Mouse (Mus musculus) heart, postnatal 36 days (tissue): ENCODE data around the gene Copg1. TPM values are rescaled to one million over a fixed set of nuclear protein-coding genes. Genes with fewer than 3 reads are reported as not detected.

ENCODE experiments used
- DNase-seq, 2 experiments: peaks; one replicate each; pipeline ENCODE4 v3.0.0; 2021 to 2022
- intact Hi-C: fragments of 180-260 bp; cut with DNase I; formaldehyde crosslinking; loops from one replicate; pipeline ENCODE4 v1.15.1; 2025
- total RNA-seq, 2 experiments: library from RNA; stranded (reverse); gene quantifications; 2 replicates each; pipeline ENCODE4 v1.2.3; 2021

Copg1 gene
- total RNA-seq, 2 experiments from 2014 or later = 41.6 to 42.2 TPM

DNA sequence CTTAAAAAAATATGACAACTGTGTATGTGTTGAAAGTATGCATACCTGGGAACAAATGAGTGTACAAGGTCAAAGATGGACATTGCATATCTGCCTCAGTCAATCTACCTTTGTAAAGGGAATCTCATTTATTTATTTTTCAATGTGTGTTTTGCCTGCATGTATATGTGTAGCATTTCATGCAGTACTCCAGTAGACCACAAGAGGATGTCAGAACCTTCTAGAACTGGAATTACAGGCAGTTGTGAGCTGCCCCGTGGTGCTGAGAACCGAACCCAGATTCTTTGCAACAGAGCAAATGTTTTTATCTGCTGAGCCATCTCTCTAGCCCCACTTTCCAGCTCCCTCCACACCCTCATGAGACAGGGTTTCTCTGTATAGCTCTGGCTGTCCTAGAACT is 13.7 kb upstream of the Copg1 start:
- intact Hi-C loops = no loop called here
- DNase-seq = no peak

DNA sequence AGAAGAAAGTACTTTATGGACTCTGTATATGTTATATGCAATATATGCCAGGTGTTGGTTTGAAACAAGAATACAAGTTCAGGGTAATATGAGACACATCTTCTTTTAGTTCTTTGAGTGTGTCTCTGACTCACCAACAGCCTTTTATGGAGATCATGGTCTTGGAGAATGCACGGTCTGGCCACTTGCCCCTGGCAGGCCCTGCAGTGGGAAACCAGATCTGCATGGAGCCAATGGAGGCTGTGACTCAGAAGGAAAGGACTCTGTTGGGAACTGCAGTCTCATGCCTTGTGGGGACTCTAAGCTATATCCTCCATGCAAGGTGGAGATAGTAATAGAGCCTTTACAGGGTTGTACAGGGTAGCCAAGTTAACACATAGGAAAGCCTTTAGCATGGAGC is 12.5 kb upstream of the Copg1 start:
- intact Hi-C loops = no loop called here
- peak; percentile 69 to 70 for DNase-seq

DNA sequence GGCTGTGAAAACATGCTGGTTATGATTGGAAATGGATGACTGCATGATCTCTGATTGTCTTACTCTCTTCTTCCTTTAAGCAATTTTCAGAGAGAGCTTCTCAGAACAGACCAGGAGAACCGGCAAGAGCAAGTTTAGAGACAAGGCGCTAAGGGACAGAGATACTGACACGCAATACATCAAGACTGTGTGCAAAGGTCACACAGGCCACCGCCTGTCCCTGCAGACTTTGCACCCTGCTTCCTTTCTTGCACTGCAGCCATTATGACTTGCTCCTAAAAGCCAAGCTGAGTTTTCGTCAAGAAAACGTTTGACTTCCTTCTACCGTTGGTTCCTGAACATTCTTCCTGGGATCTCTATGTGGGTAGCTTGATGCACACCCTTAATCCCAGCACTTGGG is 12.1 kb upstream of the Copg1 start:
- no peak for DNase-seq
- intact Hi-C loops = no loop called here

DNA sequence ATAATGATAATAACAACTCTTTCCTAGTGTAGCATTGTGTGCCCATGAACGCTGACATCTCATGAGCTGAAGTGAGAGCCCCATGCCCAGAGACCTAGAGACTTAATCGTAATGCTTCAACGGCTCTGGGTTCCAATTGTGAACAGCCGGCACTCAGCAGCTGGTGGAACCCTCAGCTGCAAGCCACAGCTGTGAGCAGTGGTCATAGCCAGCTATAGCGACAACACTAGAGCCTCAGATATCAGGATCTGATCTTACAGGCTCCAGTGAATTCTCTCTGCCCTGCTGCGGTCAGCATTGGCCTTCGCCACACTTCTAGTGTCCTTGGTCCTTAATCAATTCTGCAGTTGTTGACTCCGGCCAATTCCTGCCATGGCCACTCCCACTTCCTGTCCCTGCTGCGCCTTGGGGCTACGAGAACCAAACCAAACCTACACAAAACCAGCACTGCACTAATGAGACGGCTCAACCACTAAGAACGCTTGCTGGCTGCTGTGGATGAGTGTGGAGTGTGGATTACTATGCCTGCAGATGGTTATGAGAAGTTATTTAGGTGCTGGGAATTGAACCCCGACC is 11.5 kb upstream of the Copg1 start:
- DNase-seq = peak; percentile 45 to 54
- intact Hi-C loops = no loop called here

DNA sequence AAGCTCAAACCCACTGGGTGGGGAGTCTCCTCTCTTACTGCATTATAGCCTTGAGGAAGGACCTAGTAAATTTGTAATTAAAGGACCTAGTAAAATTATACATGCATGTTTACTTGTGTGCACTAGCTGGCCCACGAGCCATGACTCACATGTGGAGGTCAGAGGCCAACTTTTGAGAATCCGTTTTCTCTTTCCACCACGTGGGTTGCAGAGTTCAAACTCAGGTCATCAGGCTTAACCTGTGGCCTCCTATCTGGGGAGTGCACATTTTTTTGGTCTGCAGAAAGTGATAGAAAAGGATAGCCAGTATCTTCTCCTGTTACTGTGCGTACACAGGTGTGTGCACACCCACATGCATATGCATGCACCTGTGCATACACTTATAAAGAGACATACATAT is 8.6 kb upstream of the Copg1 start:
- intact Hi-C loops = no loop called here

DNA sequence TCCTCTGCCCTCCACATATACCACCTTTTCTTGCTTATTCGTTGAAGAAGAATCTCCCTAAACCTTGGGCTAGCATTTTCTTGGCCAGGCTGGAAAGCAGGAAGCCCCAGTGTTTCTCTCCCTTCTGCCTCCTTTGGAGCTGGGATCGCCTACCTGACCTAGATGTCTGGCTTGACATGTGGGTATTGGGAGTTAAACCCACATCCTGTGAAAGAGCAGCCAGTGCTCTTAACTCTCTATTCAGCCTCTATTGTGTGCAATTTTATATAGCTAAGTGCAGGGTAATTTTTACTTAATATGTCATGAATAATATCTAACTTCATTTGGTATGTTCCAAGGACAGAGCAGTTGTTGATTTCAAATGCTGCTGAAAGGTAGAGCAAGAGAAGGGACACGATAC is 8.0 kb upstream of the Copg1 start:
- DNase-seq = no peak
- intact Hi-C loops = no loop called here

More for the DNA sequence above, 8.6 kb upstream of the Copg1 start:
- DNase-seq = no peak

DNA sequence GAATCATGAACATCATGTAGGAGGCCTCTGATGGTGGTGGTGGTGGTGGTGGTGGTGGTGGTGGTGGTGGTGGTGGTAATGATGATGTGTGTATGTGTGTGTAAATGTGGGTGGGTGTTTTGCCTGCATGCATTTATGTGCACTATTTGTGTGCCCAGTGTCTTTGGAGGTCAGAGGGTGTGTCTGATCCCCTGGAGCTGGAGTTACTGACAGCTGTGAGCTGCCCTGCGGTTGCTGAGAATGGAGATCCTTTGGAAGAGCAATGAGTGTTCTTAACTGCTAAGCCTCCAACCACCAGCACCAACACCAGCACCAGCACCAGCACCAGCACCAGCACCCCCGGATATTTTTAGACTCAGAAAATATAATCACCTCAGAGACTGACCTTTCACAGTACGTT is 5.4 kb upstream of the Copg1 start:
- intact Hi-C loops = no loop called here
- no peak for DNase-seq

DNA sequence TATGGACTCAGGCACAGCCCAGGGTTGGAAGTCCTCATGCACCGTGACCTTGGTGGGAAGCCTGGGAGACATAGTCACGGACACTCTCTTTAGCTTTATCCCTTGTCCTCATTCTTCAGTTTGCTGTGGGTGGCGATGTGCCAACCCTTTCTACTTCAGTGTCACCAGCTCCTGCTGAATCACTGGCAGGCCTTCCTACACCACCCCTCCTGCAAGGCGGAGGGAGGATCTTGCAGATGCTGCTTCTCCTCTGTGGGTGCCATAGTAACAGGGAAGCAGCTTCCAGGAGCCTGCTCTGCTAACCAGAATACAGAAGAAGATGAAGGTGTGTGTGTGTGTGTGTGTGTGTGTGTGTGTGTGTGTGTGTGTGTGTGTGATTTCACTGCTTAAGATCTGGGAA is 4.8 kb upstream of the Copg1 start:
- DNase-seq = no peak
- intact Hi-C loops = no loop called here

DNA sequence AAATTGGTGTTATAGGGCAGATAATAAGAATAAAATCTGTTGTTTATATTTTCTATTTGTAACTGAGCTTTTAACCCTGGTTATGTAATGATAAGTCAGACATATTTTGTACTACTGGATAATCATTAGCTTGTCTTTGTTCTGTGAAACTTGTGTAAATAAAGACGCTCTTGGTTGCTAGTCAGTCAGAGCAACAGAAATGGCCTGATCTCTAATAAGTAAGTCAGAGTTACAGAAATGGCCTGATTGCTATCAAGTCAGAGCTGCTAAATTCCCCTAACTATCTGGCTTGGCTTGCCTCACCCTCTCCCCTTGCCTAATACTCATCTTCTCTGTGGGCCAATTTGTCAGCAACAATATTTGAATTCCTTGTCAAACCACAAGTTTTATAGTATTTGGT is 893 bp upstream of the Copg1 start:
- intact Hi-C loops = loop anchor here (2.0 to 5.0 kb wide), 5 partner anchors 36 to 188 kb away; partner anchors contain the start of genes Cnbp and Isy1
- no peak for DNase-seq

DNA sequence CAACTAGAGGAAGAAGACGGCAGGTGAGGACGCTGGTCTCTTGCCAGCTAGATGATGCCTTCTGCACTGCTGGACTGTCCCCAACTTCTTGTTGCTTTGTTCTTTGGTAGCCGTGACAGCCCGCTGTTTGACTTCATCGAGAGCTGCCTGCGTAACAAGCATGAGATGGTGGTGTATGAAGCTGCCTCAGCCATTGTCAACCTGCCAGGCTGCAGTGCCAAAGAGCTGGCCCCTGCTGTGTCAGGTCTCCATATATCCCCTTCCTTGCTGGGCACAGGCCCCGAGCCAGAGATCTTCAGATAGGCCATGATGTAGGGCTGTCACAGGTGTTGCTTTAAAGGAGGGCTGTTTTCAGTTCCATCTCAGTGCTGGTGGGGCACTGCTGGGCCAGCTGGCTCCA is 6.3 kb downstream of the Copg1 start:
- intact Hi-C loops = no loop called here
- no peak for DNase-seq

DNA sequence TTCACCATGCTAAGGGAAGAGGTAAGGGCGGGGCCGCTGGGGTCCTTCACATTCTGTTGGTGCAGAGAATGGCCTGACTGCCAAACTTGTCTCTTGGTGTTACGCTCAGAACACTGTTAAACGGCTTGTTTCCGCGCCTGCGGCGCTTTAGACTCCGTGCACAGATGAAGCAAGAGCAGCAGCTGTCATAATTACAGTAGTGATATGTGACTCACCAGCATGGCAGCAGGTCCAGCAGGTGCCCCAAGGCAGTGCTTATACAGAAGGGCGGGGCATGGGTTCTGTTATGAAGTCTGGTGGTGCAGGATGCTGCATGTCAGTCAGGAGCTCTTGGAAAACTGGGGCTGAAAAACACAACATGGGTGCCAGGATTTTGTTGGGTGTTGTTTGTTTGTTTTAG is 10.4 kb downstream of the Copg1 start:
- intact Hi-C loops = no loop called here
- DNase-seq = no peak

DNA sequence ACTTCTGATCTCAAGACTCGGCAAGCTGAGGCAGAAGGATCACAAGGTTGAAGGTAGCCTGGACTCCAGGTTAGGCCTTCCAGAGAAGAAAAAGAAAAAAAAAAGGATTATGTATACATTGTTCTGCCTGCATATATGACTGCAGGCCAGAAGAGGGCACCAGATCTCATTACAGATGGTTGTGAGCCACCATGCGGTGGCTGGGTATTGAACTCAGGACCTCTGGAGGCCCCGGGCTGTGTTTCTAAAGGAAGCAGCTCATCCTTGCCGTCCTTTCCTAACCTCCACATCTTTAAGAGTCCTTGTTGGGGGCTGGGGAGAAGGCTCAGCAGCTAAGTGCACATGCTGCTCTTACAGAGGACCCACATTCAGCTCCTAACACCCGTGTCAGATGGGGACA is 19.0 kb downstream of the Copg1 start:
- intact Hi-C loops = loop anchor here (2.0 kb wide), 1 partner anchor 90 kb away; no protein-coding TSS in a partner anchor
- DNase-seq = no peak

DNA sequence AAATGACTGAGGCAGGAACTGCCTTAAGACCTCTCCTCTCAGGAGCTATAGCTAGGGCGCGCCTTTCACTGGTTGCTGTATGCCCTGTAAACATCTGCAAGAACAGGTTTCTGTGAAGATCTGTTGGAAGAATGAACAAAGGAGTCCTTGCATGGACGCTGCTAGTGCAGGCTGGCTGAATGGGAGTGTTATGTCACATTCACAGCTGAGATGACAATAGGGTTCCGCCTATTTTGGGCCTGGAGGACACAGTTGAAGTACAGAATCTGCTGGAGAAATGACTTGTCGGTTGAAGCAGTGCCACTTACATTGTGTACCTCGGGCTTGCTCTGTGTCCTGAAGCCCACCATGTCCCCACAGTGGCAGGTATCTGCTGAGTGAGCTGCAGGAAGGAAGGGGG is 21.6 kb downstream of the Copg1 start:
- no peak for DNase-seq
- intact Hi-C loops = no loop called here

DNA sequence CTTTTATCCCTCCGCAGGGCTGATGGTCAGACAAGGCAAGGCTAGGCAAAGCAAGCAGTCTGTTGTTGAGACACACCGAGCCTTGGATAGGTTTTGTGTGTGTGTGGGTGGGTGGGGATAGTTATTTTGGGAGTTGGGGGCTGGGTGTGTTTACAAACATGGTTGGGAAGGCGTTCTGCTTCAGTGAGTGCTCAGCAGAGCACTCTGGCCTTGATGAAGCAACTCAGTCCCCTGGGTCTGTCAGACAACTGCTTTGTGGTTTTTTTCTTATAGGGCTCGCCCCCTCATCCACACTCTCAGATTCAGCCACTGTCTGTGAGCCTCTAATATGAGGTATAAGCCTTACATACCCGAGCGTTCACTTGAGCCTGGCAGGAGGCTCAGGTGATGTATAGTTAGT is 23.9 kb downstream of the Copg1 start:
- intact Hi-C loops = loop anchor here (5.0 kb wide), 3 partner anchors 71 to 196 kb away; partner anchors contain the start of gene H1fx
- no peak for DNase-seq

DNA sequence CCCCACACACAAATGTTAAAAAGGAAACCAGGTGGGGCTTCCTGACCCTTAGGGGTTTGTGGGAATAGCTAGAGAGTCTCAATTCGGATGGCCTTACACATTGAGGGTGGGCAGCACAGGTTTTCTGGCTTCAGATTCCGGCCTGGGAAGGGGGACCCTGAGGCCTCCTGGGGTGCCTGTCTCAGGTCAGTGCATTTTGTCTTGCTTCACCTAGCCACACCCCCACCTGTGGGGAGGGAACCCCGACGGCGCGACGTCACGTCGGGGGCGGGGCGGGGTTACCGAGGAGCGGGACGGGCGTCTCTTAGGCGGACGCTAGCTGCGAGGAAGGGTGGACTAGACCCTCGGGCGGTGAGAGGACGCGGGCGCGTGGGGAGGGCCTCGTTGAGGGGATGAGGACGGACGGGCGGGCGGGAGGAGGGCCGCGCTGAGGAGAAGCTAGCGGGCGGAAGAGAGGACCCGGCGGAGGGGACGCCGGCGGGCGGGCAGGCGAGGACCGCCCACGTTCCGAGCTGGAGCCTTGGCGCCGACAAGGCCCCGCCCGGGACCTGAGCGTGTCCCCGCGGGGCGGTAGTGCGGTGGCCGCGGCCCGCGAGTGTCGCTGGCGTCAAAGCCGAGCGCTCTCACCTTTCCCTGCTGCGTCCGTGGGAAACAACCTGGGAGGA is 26.2 kb downstream of the Copg1 start, which contains the start of gene Hmces:
Gene Hmces, plus strand, starts transcription at position 275 of the 665 bp plus-strand sequence.
- DNase-seq = peak; percentile 74 to 79
- intact Hi-C loops = loop anchor here (5.0 kb wide), 3 partner anchors 69 to 194 kb away; partner anchors contain the start of gene H1fx

DNA sequence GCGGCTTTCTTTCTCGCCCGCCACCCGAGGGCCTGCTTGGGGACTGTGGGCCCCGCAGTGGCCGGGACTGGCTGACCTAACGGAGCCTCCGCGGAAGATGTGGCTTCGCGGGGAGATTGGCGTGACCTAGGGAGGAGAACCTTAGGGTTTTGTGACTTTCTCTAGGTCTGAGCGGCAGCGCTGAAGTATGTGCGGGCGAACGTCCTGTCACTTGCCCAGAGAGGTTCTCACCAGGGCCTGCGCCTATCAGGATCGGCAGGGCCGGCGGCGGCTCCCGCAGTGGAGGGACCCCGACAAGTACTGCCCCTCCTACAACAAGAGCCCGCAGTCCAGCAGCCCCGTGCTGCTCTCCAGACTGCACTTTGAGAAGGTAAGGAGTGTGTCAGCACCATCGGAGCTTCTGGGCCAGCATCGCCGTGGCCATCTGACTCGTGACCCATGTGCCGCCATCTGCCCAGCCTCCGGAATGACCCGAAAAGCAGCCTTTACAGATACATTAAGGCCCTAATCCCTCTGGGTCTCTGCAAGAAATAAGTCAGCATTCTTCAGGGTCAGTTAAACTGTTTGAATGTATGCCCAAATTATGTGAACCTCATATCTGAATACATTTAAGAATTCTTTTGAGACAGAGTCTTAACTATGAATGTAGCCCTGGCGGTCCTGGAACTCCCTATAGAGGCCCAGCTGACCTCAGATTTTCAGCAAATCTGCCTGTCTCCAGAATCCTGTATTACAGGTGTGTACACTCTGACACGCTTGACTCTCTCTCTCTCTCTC is 26.9 kb downstream of the Copg1 start:
- peak; percentile 44 to 67 for DNase-seq
- intact Hi-C loops = loop anchor here (5.0 kb wide), 3 partner anchors 68 to 193 kb away; partner anchors contain the start of gene H1fx

DNA sequence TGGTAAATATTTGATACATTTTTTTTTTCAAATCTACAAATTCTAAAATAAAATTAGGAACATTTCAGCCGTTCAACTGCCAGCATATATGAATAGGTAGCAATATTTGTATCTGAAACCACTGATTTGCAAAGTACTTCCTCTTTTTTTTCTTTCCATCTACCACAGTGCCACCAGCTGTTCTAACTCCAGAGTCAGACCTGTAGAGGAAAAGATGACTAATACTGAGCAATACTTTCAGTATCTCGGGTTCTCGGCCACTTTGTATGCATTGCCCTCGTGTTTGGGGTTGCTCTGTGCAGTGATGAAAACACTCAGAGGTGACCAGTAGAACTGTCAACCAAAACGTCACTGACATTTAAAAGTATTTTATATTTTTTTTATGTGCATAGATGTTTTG is 28.3 kb downstream of the Copg1 start:
- no peak for DNase-seq
- intact Hi-C loops = no loop called here

DNA sequence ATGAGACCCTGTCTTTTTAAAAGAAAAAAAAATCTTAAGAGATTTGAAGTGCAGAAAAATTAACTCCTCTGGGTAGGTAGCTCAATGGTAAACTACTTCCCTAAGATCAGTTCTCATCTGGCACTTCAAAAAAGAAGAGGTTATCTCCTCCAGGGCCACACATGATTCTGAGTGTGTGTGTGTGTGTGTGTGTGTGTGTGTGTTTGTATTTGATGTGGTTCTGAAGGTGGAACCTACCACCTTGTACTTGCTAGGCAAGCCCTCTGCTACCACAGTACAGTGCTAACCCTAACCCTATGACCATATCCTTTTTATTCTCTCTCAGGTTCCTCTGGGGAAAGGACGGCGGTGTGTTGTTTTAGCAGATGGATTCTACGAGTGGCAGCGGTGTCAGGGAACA is 33.6 kb downstream of the Copg1 start:
- no peak for DNase-seq
- intact Hi-C loops = no loop called here

DNA sequence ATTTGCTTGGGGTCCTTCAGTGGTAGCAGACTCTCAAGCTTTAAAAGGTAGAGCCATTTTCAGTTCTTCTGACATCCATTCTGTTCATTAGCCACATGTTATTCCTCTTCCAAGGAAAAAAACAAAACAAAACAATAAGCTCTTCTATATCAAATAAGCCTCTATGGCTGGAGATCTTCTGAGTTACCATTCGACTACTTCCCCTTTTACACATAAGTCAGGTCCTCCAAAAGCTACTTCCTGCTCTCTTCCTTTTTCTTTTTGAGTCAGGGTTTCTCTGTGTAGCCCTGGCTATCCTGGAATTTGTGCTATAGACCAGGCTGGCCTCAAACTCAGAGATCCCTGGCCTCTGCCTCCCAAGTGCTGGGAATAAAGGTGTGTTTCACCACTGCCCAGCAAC is 36.0 kb downstream of the Copg1 start:
- intact Hi-C loops = no loop called here

DNA sequence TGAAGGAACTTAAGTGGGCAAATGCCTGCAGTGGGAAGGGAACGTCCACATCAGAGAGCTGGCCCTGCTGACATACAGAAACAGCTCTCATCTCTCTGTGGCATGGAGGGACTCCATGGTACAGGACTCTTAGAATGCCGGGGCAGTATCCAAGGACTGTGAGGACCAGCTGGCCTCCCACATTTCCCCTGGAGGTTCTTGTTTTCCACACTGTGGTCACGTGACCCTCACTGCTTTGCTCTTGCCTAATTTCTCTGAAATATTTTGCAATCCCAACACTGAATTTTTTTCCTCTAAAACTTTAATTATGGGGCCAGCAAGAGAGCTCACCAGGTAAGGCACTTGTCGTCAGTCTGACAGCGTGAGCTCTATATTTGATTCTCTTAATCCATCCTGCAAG is 47.4 kb downstream of the Copg1 start:
- peak; percentile 13 to 25 for DNase-seq
- intact Hi-C loops = no loop called here

More for the DNA sequence above, 36.0 kb downstream of the Copg1 start:
- no peak for DNase-seq

DNA sequence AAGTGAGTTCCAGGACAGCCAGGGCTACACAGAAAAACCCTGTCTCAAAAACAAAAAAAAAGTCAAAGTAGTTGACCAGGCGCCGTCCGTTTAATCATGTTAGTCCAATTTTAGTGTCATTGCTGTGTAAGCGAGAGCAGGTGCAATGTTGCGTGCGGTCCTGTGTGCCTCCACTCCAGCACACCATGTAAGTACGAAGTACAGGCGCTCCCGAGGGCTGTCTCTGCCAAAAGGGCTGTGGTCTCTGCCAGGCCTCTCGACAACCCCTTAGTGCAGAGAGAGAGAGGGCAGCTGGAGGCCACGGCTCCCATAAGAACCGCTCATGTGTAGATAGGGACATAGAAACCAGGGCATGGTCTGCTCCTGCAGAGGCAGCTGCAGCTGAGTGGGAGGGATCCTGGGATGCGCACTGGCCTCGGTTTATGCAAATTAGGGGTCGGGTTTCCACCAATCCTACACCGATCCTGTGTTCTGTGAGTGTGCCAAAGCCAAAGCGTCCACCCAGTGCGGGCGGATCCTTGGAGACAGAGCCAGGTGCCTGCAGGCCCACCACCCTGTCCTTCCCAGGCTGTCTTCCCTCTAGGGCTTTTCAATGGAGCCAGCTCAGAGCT is 49.7 kb downstream of the Copg1 start:
- no peak for DNase-seq
- intact Hi-C loops = no loop called here
